In the genomic region with DNA sequence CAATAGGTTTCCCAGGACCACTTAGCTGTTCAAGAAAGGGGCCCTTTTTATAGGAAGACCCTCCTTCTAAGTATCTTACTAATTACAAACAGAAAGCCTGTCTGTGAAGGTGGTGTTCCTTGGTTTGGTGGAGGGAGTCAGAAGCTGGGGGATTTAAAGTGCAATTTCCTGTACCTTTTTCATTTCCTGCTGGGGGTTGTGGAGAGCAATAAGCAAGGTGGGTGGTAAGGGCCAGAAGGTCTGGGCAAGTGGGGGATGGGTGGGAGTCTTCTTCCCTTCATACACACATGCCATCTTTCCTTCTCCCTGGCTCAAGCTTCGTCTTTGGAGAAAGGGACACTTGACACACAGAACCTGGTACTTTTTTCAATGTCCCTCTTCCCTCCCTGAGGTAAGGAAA, we compare ENCODE assay signal across 25 mouse cellular contexts. TPM values are rescaled to one million over a fixed set of nuclear protein-coding genes. Genes with fewer than 3 reads are reported as not detected.
DNase-seq lines count a peak whose midpoint lies in the region; ATAC-seq and TF ChIP-seq lines count a peak whose summit lies in the region.
"Had no signal": no experiment of that assay in that cellular context is flagged by ENCODE, and none has a peak within 500 bp of the region (broad histone marks: within the 10 kb centered on the region; RNA-seq: fewer than 3 reads in every experiment).

No protein-coding gene starts in this region.

- peaks cover 37% of the 10 kb centered on the region for H3K27me3 ChIP-seq in limb, embryonic 10.5 days (ENCODE audit: low read depth, poor library complexity, severe bottlenecking)
- H3K27me3 ChIP-seq in forebrain, embryonic 11.5 days (ENCODE audit: control insufficient read depth, insufficient read depth, low read length), result peaks cover 41% of the 10 kb centered on the region

- DNase-seq in cerebellum, adult 9-10 months, result peak; percentile 3
- no peak for DNase-seq in cerebellum, postnatal 36 days
- DNase-seq in layer of hippocampus, adult 2 months (ENCODE audit: low spot score in 2 of 2), result no peak
- DNase-seq in layer of hippocampus, postnatal 10 days (ENCODE audit: low spot score in 2 of 2), result no peak
- DNase-seq in limb, embryonic 10.5 days (ENCODE audit: low spot score), result no peak
- DNase-seq in forebrain, embryonic 11.5 days (ENCODE audit: low spot score), result no peak
- DNase-seq in left cerebral cortex, postnatal 36 days (ENCODE audit: low spot score in 2 of 2), result no peak
- DNase-seq: adrenal gland, adult 8-10 months; adrenal gland, postnatal 25 days; cerebellum, adult 11-12 months; cerebellum, adult 8-10 months; cerebellum, postnatal 14 days; gastrocnemius, postnatal 10 days; gastrocnemius, postnatal 36 days; heart, adult 2 months; heart, postnatal 14 days; heart, postnatal 4 days had no signal

- H3K4me1 ChIP-seq in limb, embryonic 10.5 days, result peaks cover 91% of the 10 kb centered on the region
- peaks cover 5% of the 10 kb centered on the region; the same call in 1 of the 2 replicates for H3K4me1 ChIP-seq in forebrain, embryonic 11.5 days (replicated peaks; ENCODE audit: control insufficient read depth, insufficient read depth, low read length)
- H3K4me1 ChIP-seq: heart, embryonic 13.5 days had no signal

- H3K36me3 ChIP-seq in limb, embryonic 10.5 days, result no peaks in the 10 kb centered on the region
- H3K36me3 ChIP-seq in forebrain, embryonic 11.5 days (ENCODE audit: control insufficient read depth, insufficient read depth, low read length), result no peaks in the 10 kb centered on the region
- H3K36me3 ChIP-seq: embryonic facial prominence, embryonic 12.5 days; embryonic facial prominence, embryonic 15.5 days; forebrain, embryonic 12.5 days; forebrain, embryonic 15.5 days; heart, embryonic 10.5 days; heart, embryonic 13.5 days; hindbrain, embryonic 15.5 days had no signal

- H3K27ac ChIP-seq in layer of hippocampus, adult 2 months, result peak overlapping the region; percentile 43; the same call in 1 of the 2 replicates
- peak overlapping the region; percentile 95 for H3K27ac ChIP-seq in limb, embryonic 10.5 days
- H3K27ac ChIP-seq in forebrain, embryonic 11.5 days (ENCODE audit: low read depth, low read length), result no peak overlapping the region
- H3K27ac ChIP-seq: embryonic facial prominence, embryonic 12.5 days; embryonic facial prominence, embryonic 15.5 days; forebrain, embryonic 12.5 days; forebrain, embryonic 15.5 days; heart, adult 2 months; heart, embryonic 10.5 days; heart, embryonic 13.5 days; hindbrain, embryonic 15.5 days had no signal

- H3K4me3 ChIP-seq in layer of hippocampus, adult 2 months, result no peak overlapping the region
- 0 out of 2 replicates have a peak overlapping the region, but pooled peaks have one; percentile 9 for H3K4me3 ChIP-seq in limb, embryonic 10.5 days
- no peak overlapping the region for H3K4me3 ChIP-seq in forebrain, embryonic 11.5 days (ENCODE audit: low read depth, low read length)
- H3K4me3 ChIP-seq: embryonic facial prominence, embryonic 12.5 days; embryonic facial prominence, embryonic 15.5 days; forebrain, embryonic 12.5 days; forebrain, embryonic 15.5 days; heart, adult 2 months; heart, embryonic 10.5 days; heart, embryonic 13.5 days; hindbrain, embryonic 15.5 days had no signal

- no peak for TF ChIP-seq CTCF in layer of hippocampus, adult 2 months (conservative IDR thresholded peaks at IDR 0.05)

- ATAC-seq in forebrain, embryonic 11.5 days (replicated peaks; ENCODE audit: low FRiP score), result no peak
- ATAC-seq: activated CD4-positive, CD25-positive, alpha-beta regulatory T cell, adult 4 months; forebrain, embryonic 15.5 days had no signal

- H3K9me3 ChIP-seq in limb, embryonic 10.5 days (replicated peaks), result no peaks in the 10 kb centered on the region
- no peaks in the 10 kb centered on the region for H3K9me3 ChIP-seq in forebrain, embryonic 11.5 days (ENCODE audit: control insufficient read depth, low read length)
- H3K9me3 ChIP-seq: embryonic facial prominence, embryonic 12.5 days; embryonic facial prominence, embryonic 15.5 days; forebrain, embryonic 12.5 days; forebrain, embryonic 15.5 days; heart, embryonic 10.5 days; heart, embryonic 13.5 days; hindbrain, embryonic 15.5 days had no signal

- intact Hi-C loops in left cerebral cortex, postnatal 36 days (cut with DNase I), result no loop called here

- H3K9ac ChIP-seq in forebrain, embryonic 11.5 days (ENCODE audit: low read length), result no peak overlapping the region
- H3K9ac ChIP-seq: embryonic facial prominence, embryonic 12.5 days; embryonic facial prominence, embryonic 15.5 days; forebrain, embryonic 12.5 days; forebrain, embryonic 15.5 days; heart, embryonic 13.5 days; hindbrain, embryonic 15.5 days had no signal

- no peak overlapping the region for H3K4me2 ChIP-seq in forebrain, embryonic 11.5 days (ENCODE audit: low read depth, low read length, severe bottlenecking)
- H3K4me2 ChIP-seq: embryonic facial prominence, embryonic 12.5 days; embryonic facial prominence, embryonic 15.5 days; forebrain, embryonic 12.5 days; forebrain, embryonic 15.5 days; heart, embryonic 13.5 days; hindbrain, embryonic 15.5 days had no signal

- WGBS in limb, embryonic 10.5 days, result 32% methylated on average over 1 of the region's 1 CpGs
- WGBS in forebrain, embryonic 11.5 days, result 60% methylated on average over 1 of the region's 1 CpGs

RNA-seq across cellular contexts. Expression of a gene that starts 30.2 kb away (rescaled TPM):
- 10 to 100 TPM; 95.4 to 96.9 TPM for total RNA-seq in layer of hippocampus, adult 2 months (2021)
- total RNA-seq in layer of hippocampus, postnatal 10 days (2021), result 10 to 100 TPM; 57.7 to 62.7 TPM
- polyA plus RNA-seq in limb, embryonic 10.5 days (2016; fragmentation: Nextera tagmentation; extraction: Ambion mirVana), result 26.3 and 33.5 TPM in 2 replicates
- polyA plus RNA-seq in forebrain, embryonic 11.5 days (2014; fragmentation: Nextera tagmentation; extraction: Ambion mirVana), result 30.4 and 31.1 TPM in 2 replicates
- total RNA-seq in left cerebral cortex, postnatal 36 days (2021), result 10 to 100 TPM; 70.8 to 82.0 TPM
